Mouse (Mus musculus) Patski (cell line): Measurements from ENCODE around the gene Slc15a5. TPM values are rescaled to one million over a fixed set of nuclear protein-coding genes. Genes with fewer than 3 reads are reported as not detected.
"Not testable (repeated sequence)": the region's sequence is repeated elsewhere in the genome, so short reads cannot be mapped to it uniquely, and the experiment has no call there.

ENCODE experiments used
- ATAC-seq: fragments of 100-300 bp; one replicate; pipeline ENCODE4 v1.8.0; 2021
- CTCF ChIA-PET: fragments of 350-600 bp; sonication (Branson Sonifier 250); formaldehyde crosslinking; loops from one replicate; lab custom pipeline; 2022; ENCODE audit warnings: inconsistent platforms; lab: Charles Lee
- POLR2A ChIA-PET: fragments of 350-600 bp; sonication (Branson Sonifier 250); formaldehyde crosslinking; loops from one replicate; lab custom pipeline; 2022; ENCODE audit warnings: antibody characterized with exemption, inconsistent platforms; lab: Charles Lee
- DNase-seq: peaks from one replicate; pipeline ENCODE4 v3.0.0-alpha.2; 2011; ENCODE audit warnings: low read depth, low spot score
- H3K27me3 ChIP-seq: fragments of 371-371 bp; one replicate; pipeline ENCODE4 v1.5.1; 2021
- CTCF ChIP-seq: fragments of 100-300 bp; IDR thresholded peaks from one replicate; pipeline ENCODE4 v1.5.1; 2021
- in situ Hi-C: fragments of 300-500 bp; cut with MboI; formaldehyde crosslinking; loops from 3 replicates; pipeline ENCODE4 v1.11.1; 2018; ENCODE audit warnings: low pct_unique_long_range_greater_than_20kb, mixed read lengths
- polyA plus RNA-seq: library from polyadenylated mRNA; unstranded; gene quantifications from one replicate; pipeline ENCODE4 v1.2.3, GENCODE M21; 2021

The Slc15a5 gene
- not detected for polyA plus RNA-seq

DNA sequence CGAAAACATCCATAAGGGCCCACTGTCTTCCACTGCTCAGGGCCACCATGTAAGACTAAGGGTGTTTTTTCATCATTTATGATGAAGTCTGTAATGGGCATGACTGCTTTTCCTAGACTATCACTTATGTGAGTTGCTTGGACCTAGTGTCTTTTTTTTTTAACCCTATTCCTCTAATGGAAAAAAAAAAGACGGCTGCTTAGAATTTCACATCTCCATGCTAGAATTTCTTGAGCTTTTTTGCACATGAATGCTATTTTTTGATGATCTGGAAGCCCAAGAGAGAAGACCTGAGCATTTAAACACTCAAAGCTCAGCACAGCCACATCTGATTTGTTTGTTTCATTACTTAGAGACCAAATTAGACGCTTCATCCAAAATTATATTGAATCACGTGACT is at the start of gene Slc15a5:
TSS of gene Slc15a5 (minus strand) at position 101 of the 400 bp plus-strand sequence.
- POLR2A ChIA-PET: no interaction called here
- ATAC-seq (no peak), DNase-seq (no peak)
- in situ Hi-C loops: no loop called here
- TF ChIP-seq CTCF: no peak
- H3K27me3 ChIP-seq: no peaks in the 10 kb centered on the region
- CTCF ChIA-PET: no interaction called here

DNA sequence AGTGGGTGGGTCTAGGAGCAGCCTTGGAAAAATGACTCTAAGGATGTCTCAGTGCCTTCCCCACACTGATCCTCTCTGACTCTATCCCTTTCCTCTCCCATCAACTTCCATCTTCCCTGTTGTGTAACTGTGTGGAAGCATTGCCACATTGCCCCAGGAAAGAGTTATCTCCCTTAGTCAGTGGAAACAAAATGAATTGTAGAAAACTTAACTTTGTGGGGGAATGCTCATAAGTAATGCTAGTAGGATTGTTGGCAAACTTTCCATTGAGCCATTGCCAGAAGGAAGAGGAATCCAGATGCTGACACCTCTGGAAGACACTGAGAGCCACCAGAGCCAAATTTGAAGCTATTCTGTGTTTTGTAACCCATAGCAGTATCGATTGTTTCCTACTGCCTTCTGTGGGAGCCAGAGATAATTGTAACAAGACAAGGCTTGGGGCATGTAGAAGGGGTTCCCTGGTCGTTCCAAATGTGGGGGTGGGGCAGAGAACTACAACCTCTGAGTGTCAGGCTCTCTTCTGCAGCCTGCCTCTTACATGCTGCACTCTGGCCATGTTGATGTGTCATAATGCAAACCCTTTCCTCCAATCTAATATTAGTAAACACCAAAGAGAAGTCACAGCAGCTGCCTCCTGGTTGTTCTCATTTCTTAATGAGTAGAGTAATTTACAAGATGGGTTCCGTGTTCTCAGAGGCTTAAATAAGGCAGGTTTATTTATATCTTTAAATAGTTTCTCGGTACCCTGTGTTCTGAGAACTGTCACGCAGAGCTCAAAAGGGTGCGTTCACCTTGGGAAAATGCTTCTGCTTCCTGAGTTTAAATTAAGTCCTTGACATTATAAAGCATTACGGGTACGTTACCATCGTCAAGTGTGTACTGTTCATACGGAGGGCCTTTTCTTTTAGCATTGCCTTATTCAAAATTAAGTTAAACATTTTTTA is 48.9 kb upstream of the Slc15a5 start:
- ChIA-PET CTCF (no interaction called here), POLR2A (no interaction called here)
- ATAC-seq (no peak), DNase-seq (no peak)
- TF ChIP-seq CTCF: no peak
- in situ Hi-C loops: no loop called here
- H3K27me3 ChIP-seq: peaks cover 4% of the 10 kb centered on the region

DNA sequence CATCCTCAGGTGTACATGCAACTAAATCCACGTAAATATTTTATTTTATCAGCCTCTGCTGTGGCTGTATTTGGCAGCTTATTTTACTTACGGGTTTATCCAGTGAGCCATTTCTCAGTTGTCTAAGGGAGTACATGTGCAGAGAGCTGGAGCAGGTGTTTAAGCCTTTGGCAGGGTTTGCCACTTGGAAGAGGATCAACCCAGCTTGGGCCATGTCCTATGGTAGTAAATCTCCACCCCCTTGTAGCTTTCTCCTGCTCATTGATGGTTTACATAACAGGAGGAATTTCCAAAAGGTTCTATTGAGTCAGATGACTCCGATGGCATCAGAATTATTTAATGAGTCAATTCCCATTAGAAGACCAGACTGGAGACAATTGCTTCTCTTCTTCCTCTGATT is 37.8 kb upstream of the Slc15a5 start:
- no peak for DNase-seq
- in situ Hi-C loops: no loop called here
- ATAC-seq: no peak
- ChIA-PET POLR2A (no interaction called here), CTCF (no interaction called here)
- TF ChIP-seq CTCF: no peak
- H3K27me3 ChIP-seq: peaks cover 4% of the 10 kb centered on the region

DNA sequence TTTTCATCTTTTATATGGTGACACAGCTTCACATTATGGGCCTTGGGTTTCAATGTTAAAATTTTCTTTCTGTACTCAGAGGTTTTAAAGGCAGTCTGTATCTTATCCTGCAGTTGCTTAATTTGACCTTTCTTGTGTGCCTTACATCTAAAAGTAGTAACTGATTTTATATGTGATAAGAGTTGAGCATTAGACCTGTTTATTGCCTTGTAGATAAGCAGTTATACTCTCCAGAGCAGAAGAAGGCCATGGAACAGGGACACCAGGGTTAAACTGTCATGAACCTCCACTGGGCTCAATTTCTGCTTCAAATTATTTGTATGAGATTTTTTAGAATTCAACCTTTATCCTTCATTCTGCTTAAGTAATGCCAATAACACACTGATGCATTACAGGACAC is 24.8 kb upstream of the Slc15a5 start:
- POLR2A ChIA-PET: no interaction called here
- in situ Hi-C loops: no loop called here
- H3K27me3 ChIP-seq: peaks cover 4% of the 10 kb centered on the region
- DNase-seq (no peak), ATAC-seq (no peak)
- no peak for TF ChIP-seq CTCF
- CTCF ChIA-PET: interaction anchor here (1.2 kb wide), 1 partner anchor 17 kb away, joined by 3 read pairs; no protein-coding TSS in a partner anchor

DNA sequence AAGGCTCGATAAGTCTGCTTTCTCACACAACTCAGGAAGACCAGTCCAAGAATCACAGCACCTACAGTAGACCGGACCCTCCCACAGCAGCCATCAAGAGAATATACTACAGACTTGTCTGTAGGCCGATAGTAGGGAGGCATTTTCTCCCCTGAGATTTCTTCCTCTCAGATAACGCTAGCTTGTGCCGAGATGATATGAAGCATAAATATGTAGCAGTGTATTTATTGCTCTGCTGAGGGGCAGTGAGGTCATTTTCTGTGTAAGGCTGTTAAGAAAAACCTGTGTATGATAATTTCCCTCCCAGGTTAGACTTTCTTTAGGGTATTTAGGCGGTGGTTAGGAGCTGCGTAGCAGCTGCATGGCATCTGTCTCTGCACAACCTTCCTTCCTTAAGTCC is 23.2 kb upstream of the Slc15a5 start:
- ATAC-seq (no peak), DNase-seq (no peak)
- TF ChIP-seq CTCF: no peak
- H3K27me3 ChIP-seq: peaks cover 4% of the 10 kb centered on the region
- POLR2A ChIA-PET: no interaction called here
- CTCF ChIA-PET: no interaction called here
- in situ Hi-C loops: no loop called here

DNA sequence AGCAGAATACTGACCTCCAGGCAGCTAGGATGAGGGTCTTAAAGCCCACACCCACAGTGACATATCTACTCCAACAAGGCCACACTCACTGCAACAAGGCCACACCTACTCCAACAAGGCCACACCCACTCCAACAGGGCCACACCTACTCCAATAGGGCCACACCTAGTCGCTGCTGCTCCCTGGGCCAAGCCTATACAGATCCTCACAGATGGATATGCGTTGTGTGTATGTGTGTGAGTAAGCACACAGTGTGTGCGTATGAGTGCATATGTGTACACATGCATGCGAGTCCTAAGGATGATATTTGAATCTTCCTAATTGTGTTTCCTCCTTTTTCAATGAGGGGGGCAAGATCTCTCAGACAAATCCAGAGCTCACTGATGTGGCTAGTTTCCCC is 22.1 kb upstream of the Slc15a5 start:
- ATAC-seq (no peak), DNase-seq (no peak)
- no peak for TF ChIP-seq CTCF
- ChIA-PET CTCF (no interaction called here), POLR2A (no interaction called here)
- in situ Hi-C loops: no loop called here
- H3K27me3 ChIP-seq: peaks cover 2% of the 10 kb centered on the region

DNA sequence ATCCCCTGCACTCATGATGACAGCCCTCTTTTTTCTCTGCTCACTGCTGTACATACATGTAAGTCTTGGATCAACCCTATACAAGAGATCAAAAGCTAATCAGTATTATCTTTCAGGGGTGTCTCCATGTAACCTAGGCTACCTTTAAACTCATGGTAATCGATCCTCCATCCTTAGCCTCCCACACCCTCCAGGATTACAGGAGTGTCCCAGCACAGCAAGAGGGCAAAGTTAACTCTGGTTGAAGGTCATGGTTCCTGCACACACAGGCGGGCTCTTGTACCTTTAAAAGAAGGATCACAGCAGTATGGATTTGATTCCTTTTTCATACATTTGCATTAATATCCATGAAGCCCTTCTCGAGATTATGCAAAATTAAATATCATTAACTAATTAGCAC is 19.9 kb upstream of the Slc15a5 start:
- H3K27me3 ChIP-seq: no peaks in the 10 kb centered on the region
- in situ Hi-C loops: no loop called here
- ChIA-PET POLR2A (no interaction called here), CTCF (no interaction called here)
- ATAC-seq: no peak
- no peak for TF ChIP-seq CTCF
- no peak for DNase-seq

DNA sequence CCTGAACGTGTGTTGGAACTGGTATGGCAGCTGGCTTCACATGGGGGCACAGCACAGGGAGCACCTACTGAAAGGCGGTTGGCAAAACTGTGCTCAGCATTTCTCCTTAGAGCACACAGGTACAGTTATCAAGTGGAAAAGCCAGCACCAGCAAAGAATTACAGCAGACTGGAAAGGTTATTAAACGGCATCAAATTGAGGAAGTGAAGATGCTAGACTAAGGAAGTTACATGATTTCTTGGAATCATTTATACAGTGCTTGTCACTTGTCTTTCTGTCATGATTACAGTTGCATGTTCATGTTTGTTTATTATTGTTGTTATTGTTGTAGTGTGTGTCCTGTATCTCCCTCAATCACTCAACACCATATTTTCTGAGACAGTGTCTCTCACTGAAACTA is 15.3 kb upstream of the Slc15a5 start:
- DNase-seq: no peak
- peaks cover 15% of the 10 kb centered on the region for H3K27me3 ChIP-seq
- no peak for TF ChIP-seq CTCF
- ATAC-seq: no peak
- POLR2A ChIA-PET: no interaction called here
- in situ Hi-C loops: no loop called here
- CTCF ChIA-PET: no interaction called here

DNA sequence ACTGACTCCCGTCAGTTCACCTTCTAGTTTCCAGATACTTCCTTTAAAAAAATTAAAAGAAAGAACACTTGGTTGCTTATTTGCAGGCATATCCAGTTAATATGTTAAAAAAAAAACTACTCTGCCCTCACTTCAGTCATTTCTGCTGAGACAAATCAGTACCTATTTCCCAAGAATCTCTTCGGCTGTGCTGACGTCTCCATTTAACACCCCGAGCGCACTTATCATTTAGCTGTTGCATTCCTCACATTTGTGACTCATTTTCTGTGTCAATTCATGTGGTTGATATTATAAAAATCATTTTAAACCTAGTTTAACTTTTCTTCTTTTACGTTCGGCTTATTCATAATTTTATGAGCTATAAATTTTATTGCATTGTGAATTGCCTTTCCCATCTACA is 12.7 kb upstream of the Slc15a5 start:
- in situ Hi-C loops: no loop called here
- no peak for ATAC-seq
- CTCF ChIA-PET: interaction anchor here (1.3 kb wide), 1 partner anchor 15 kb away, joined by 3 read pairs; no protein-coding TSS in a partner anchor
- H3K27me3 ChIP-seq: peaks cover 18% of the 10 kb centered on the region
- POLR2A ChIA-PET: no interaction called here
- no peak for DNase-seq
- no peak for TF ChIP-seq CTCF

DNA sequence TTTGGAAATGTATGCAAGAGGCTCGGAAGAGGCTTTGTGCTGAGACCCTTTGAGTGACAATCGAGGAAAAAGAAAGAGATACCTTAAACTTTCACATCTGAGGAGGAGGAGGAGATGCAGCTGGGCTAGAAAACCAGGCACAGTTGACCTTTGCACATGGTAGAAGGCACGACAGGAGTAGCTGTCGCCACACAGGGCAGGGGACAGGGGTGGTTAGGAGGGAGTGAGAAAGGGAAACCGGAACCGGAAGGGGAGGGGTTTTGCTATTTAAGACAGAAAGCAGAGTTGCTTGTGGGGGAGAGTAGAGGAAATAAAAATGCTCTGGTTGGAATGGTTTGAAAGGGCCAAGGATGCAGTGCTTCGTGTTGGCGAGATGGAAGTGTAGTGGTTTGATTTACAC is 9.4 kb upstream of the Slc15a5 start:
- POLR2A ChIA-PET: no interaction called here
- TF ChIP-seq CTCF: no peak
- H3K27me3 ChIP-seq: peaks cover 18% of the 10 kb centered on the region
- CTCF ChIA-PET: no interaction called here
- DNase-seq (no peak), ATAC-seq (no peak)
- in situ Hi-C loops: no loop called here

DNA sequence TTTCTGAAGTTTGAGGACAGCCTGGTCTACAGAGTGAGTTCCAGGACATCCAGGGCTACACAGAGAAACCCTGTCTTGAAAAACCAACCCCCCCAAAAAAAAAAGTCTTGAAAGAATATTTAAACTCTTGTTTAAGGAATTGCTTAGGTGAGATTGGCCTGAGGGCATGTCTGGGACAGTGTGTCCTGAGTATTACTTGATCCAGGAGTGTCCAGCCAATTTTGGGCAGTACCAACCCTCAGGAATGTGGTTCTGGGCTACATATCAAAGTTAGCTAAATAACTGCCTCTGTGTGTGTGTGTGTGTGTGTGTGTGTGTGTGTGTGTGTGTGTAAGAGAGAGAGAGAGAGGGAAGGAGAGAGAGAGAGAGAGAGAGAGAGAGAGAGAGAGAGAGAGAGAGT is 6.7 kb upstream of the Slc15a5 start:
- in situ Hi-C loops, CTCF ChIA-PET, ATAC-seq, POLR2A ChIA-PET, DNase-seq: not testable (repeated sequence)
- peaks cover 10% of the 10 kb centered on the region for H3K27me3 ChIP-seq
